Mouse (Mus musculus): Measurements from ENCODE around the gene Pou2af1. TPM values are rescaled to one million over a fixed set of nuclear protein-coding genes. Genes with fewer than 3 reads are reported as not detected.

Gene Pou2af1
- polyA plus RNA-seq, 1 experiment from 2014 or later, result not detected

DNA sequence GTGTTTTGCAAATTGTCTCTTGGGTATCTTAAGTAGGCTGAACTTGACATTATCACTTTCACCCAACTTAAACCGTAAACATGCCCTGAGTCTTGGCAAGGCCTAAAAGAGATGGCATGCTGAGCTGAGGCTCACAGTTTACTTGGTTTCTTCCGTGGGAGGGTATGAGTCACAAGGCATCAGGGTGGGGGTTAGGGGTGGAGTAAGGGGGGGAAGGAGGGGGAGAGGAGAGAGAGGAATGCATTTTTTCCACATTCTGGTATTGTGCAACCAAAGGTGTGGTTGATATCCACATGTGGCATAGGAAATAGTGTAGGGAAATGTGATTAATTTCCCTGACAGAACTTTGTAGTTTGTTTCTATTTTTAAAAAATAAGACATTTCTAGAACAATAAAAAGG is 72.6 kb downstream of the Pou2af1 start:
- Histone ChIP-seq H3K9ac (replicated peaks) (no peak overlapping the region), H3K27me3 (peaks cover 9% of the 10 kb centered on the region; the same call in 1 of the 2 replicates), H3K4me2 (replicated peaks) (no peak overlapping the region), H3K9me3 (no peaks in the 10 kb centered on the region), H3K27ac (replicated peaks) (no peak overlapping the region), H3K4me1 (no peaks in the 10 kb centered on the region), H3K36me3 (no peaks in the 10 kb centered on the region), H3K4me3 (no peak overlapping the region)
- 58% methylated on average over 2 of the region's 2 CpGs for WGBS
- ATAC-seq (ENCODE audit: low FRiP score, low read depth), result no peak

Other genes with a start within 250 kb of the Pou2af1 start
- 14.2 and 15.1 TPM in 2 replicates for gene Sik2, start 204.6 kb upstream of the Pou2af1 start, polyA plus RNA-seq (2016; fragmentation: Nextera tagmentation; extraction: Ambion mirVana)
- not detected in 2 replicates for gene Btg4, start 152.8 kb upstream of the Pou2af1 start, polyA plus RNA-seq (2016; fragmentation: Nextera tagmentation; extraction: Ambion mirVana)
- gene Layn, start 136.6 kb upstream of the Pou2af1 start, polyA plus RNA-seq (2016; fragmentation: Nextera tagmentation; extraction: Ambion mirVana), result 1.3 and 1.4 TPM in 2 replicates
- gene 4833427G06Rik, start 111.6 kb upstream of the Pou2af1 start, polyA plus RNA-seq (2016; fragmentation: Nextera tagmentation; extraction: Ambion mirVana), result 0.24 TPM in 1 of 2 replicates, not detected in the other
- gene Gm32742, start 48.2 kb upstream of the Pou2af1 start, polyA plus RNA-seq (2016; fragmentation: Nextera tagmentation; extraction: Ambion mirVana), result not detected in 2 replicates
- 1.3 and 1.5 TPM in 2 replicates for gene Colca2, start 64.9 kb downstream of the Pou2af1 start, polyA plus RNA-seq (2016; fragmentation: Nextera tagmentation; extraction: Ambion mirVana)
- gene 1810046K07Rik, start 115.2 kb downstream of the Pou2af1 start, polyA plus RNA-seq (2016; fragmentation: Nextera tagmentation; extraction: Ambion mirVana), result not detected in 2 replicates